Mouse (Mus musculus) E14TG2a.4 (cell line): ENCODE data around the gene Cadps.

Experiments
- CTCF ChIP-seq: conservative IDR thresholded peaks from 2 replicates; pipeline ENCODE4 v1.5.1; 2014; ENCODE audit warnings: low read length
- NANOG ChIP-seq: IDR thresholded peaks from 2 replicates; pipeline ENCODE4 v1.6.1; 2014; ENCODE audit warnings: borderline replicate concordance, low read length, mixed read lengths
- POU5F1 ChIP-seq: IDR thresholded peaks from 2 replicates; pipeline ENCODE4 v1.6.1; 2014; ENCODE audit warnings: low read length, borderline replicate concordance

GRCm38 (mm10) chr14:12338811-12339565 lies 483.9 kb downstream of the Cadps start:
- TF ChIP-seq CTCF (no peak), POU5F1 (no peak), NANOG (no peak)
